Mouse (Mus musculus) heart, postnatal 0 days (tissue): Measurements from ENCODE around the gene Prlhr.

Experiments used
- CTCF ChIP-seq: IDR thresholded peaks from 2 replicates; pipeline ENCODE4 v1.5.1; 2016; ENCODE audit warnings: antibody characterized with exemption, control low read depth, low read depth
- EP300 ChIP-seq: IDR thresholded peaks from 2 replicates; pipeline ENCODE4 v1.6.1; 2016; ENCODE audit warnings: antibody characterized with exemption, low read depth

- no peak for TF ChIP-seq CTCF
- no peak for TF ChIP-seq EP300
Observed at GRCm38 (mm10) chr19:60495772-60496171, 27.7 kb upstream of the Prlhr start.
